Mouse (Mus musculus) lung, embryonic 16.5 days (tissue): ENCODE data around the gene Mif4gd. TPM values are rescaled to one million over a fixed set of nuclear protein-coding genes. Genes with fewer than 3 reads are reported as not detected.
A peak's percentile ranks its signal among the peaks of the same experiment; 100 is the strongest.
"Not testable (repeated sequence)": the region's sequence is repeated elsewhere in the genome, so short reads cannot be mapped to it uniquely, and the experiment has no call there.

Experiments
- ATAC-seq: fragments of 200-750 bp; cut with Nextera tagmentation; 2 replicates; pipeline ENCODE4 v1.8.0; 2017; ENCODE audit warnings: low read depth, mild to moderate bottlenecking, moderate library complexity
- H3K27ac ChIP-seq: fragments of 300-500 bp; sonication (generic); 2 replicates; pipeline ENCODE4 v1.5.1; 2014; ENCODE audit warnings: mild to moderate bottlenecking, control low read depth, low read length
- H3K27me3 ChIP-seq: fragments of 300-500 bp; sonication (generic); 2 replicates; pipeline ENCODE4 v1.6.1; 2014; ENCODE audit warnings: low read depth, low read length, mixed read lengths; ENCODE audit not compliant: control insufficient read depth, insufficient read depth
- H3K36me3 ChIP-seq: fragments of 300-500 bp; sonication (generic); 2 replicates; pipeline ENCODE4 v1.6.1; 2014; ENCODE audit warnings: low read length; ENCODE audit not compliant: control insufficient read depth, insufficient read depth
- H3K4me1 ChIP-seq: fragments of 300-500 bp; sonication (generic); replicated peaks from 2 replicates; pipeline ENCODE4 v1.6.1; 2014; ENCODE audit warnings: low read length, mixed read lengths; ENCODE audit not compliant: control insufficient read depth, insufficient read depth
- H3K4me2 ChIP-seq: fragments of 300-500 bp; sonication (generic); 2 replicates; pipeline ENCODE4 v1.6.1; 2014; ENCODE audit warnings: low read depth, low read length, control low read depth
- H3K4me3 ChIP-seq: fragments of 300-500 bp; sonication (generic); 2 replicates; pipeline ENCODE4 v1.5.1; 2014; ENCODE audit warnings: mild to moderate bottlenecking, low read length, control low read depth
- H3K9ac ChIP-seq: fragments of 300-500 bp; sonication (generic); 2 replicates; pipeline ENCODE4 v1.6.1; 2014; ENCODE audit warnings: low read length, control low read depth
- H3K9me3 ChIP-seq: fragments of 300-500 bp; sonication (generic); 2 replicates; pipeline ENCODE4 v1.6.1; 2016; ENCODE audit warnings: low read length; ENCODE audit not compliant: control insufficient read depth
- WGBS: fragments of 180-500 bp; shearing (Covaris S2); extraction: QIAGEN DNeasy Blood & Tissue Kit; methylation state at CpG from one replicate; pipeline ENCODE4 v1.1.7; 2014; 5-methylcytosine and 5-hydroxymethylcytosine counted together
- polyA plus RNA-seq: library from polyadenylated mRNA; unstranded; fragments of >200 nt; fragmentation: Nextera tagmentation; extraction: Ambion mirVana; gene quantifications from 2 replicates; pipeline ENCODE4 v1.2.1, GENCODE M21; 2015

Mif4gd gene
- polyA plus RNA-seq, 1 experiment from 2014 or later = 36.8 TPM

- peaks cover 11% of the 10 kb centered on the region for H3K36me3 ChIP-seq
- not testable (repeated sequence) for H3K4me2 ChIP-seq, H3K9ac ChIP-seq, H3K4me3 ChIP-seq, H3K27ac ChIP-seq, H3K4me1 ChIP-seq, ATAC-seq, H3K9me3 ChIP-seq, H3K27me3 ChIP-seq
- 58% methylated on average over 14 of the region's 14 CpGs for WGBS
Measured at GRCm38 (mm10) chr11:115645498-115645897, 32.7 kb upstream of the Mif4gd start.

DNA sequence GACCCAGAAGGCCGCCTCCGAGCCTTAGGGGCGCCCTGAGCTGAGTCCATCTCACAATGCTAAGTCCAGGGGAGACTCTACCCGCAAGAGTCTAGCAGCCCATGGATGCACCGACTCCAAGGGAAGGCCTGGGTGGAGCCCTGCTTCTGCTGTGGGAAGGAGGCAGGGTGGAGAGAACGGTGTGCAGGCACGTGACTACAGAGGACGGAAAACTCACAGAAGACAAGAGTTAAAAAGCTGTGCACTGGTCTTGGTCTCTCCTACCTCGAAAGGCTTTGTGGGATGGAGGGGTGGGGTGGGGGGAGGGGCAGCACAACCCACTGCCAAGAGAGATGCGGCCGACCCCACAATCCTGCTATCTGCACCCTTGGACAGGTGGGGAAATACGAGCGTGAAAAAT is 31.5 kb upstream of the Mif4gd start:
- H3K4me2 ChIP-seq = no peak overlapping the region
- no peak overlapping the region for H3K27ac ChIP-seq
- H3K36me3 ChIP-seq = peaks cover 10% of the 10 kb centered on the region
- no peak overlapping the region for H3K4me3 ChIP-seq
- no peak for ATAC-seq
- no peaks in the 10 kb centered on the region for H3K27me3 ChIP-seq
- no peak overlapping the region for H3K9ac ChIP-seq
- H3K4me1 ChIP-seq = no peaks in the 10 kb centered on the region
- H3K9me3 ChIP-seq = no peaks in the 10 kb centered on the region
- WGBS = 86% methylated on average over 13 of the region's 13 CpGs

GRCm38 (mm10) chr11:115643265-115643664 is 30.5 kb upstream of the Mif4gd start:
- Histone ChIP-seq H3K27ac (no peak overlapping the region), H3K9ac (no peak overlapping the region), H3K4me2 (no peak overlapping the region), H3K4me3 (no peak overlapping the region), H3K27me3 (no peaks in the 10 kb centered on the region), H3K9me3 (no peaks in the 10 kb centered on the region), H3K4me1 (no peaks in the 10 kb centered on the region), H3K36me3 (peaks cover 8% of the 10 kb centered on the region)
- 76% methylated on average over 10 of the region's 10 CpGs for WGBS
- no peak for ATAC-seq

- no peak overlapping the region for H3K27ac ChIP-seq
- no peak for ATAC-seq
- no peaks in the 10 kb centered on the region for H3K4me1 ChIP-seq
- no peak overlapping the region for H3K4me3 ChIP-seq
- 90% methylated on average over 2 of the region's 2 CpGs for WGBS
- H3K27me3 ChIP-seq = no peaks in the 10 kb centered on the region
- no peak overlapping the region for H3K9ac ChIP-seq
- H3K36me3 ChIP-seq = peaks cover 8% of the 10 kb centered on the region
- H3K4me2 ChIP-seq = no peak overlapping the region
- no peaks in the 10 kb centered on the region for H3K9me3 ChIP-seq
Measured at GRCm38 (mm10) chr11:115642705-115643104, 29.9 kb upstream of the Mif4gd start.

GRCm38 (mm10) chr11:115641664-115642036 is 28.9 kb upstream of the Mif4gd start:
- no peaks in the 10 kb centered on the region for H3K27me3 ChIP-seq
- no peaks in the 10 kb centered on the region for H3K4me1 ChIP-seq
- 89% methylated on average over 4 of the region's 4 CpGs for WGBS
- H3K4me2 ChIP-seq = no peak overlapping the region
- H3K4me3 ChIP-seq = no peak overlapping the region
- no peak overlapping the region for H3K27ac ChIP-seq
- H3K9ac ChIP-seq = no peak overlapping the region
- ATAC-seq = no peak
- no peaks in the 10 kb centered on the region for H3K9me3 ChIP-seq
- H3K36me3 ChIP-seq = peaks cover 7% of the 10 kb centered on the region

GRCm38 (mm10) chr11:115640978-115641663 is 28.4 kb upstream of the Mif4gd start:
- Histone ChIP-seq H3K4me2 (no peak overlapping the region), H3K4me3 (no peak overlapping the region), H3K9me3 (no peaks in the 10 kb centered on the region), H3K27me3 (no peaks in the 10 kb centered on the region), H3K27ac (no peak overlapping the region), H3K36me3 (peaks cover 4% of the 10 kb centered on the region), H3K4me1 (no peaks in the 10 kb centered on the region), H3K9ac (no peak overlapping the region)
- ATAC-seq = no peak
- 57% methylated on average over 14 of the region's 14 CpGs for WGBS

- Histone ChIP-seq H3K9me3 (no peaks in the 10 kb centered on the region), H3K4me1 (no peaks in the 10 kb centered on the region), H3K27ac (no peak overlapping the region), H3K9ac (no peak overlapping the region), H3K4me3 (no peak overlapping the region), H3K4me2 (no peak overlapping the region), H3K27me3 (no peaks in the 10 kb centered on the region), H3K36me3 (peaks cover 4% of the 10 kb centered on the region; the same call in 1 of the 2 replicates)
- ATAC-seq = no peak
- WGBS = 81% methylated on average over 3 of the region's 4 CpGs
Measured at GRCm38 (mm10) chr11:115640311-115640828, 27.6 kb upstream of the Mif4gd start.

- H3K36me3 ChIP-seq = peaks cover 4% of the 10 kb centered on the region; the same call in 1 of the 2 replicates
- no peaks in the 10 kb centered on the region for H3K27me3 ChIP-seq
- no peak overlapping the region for H3K4me3 ChIP-seq
- no peak overlapping the region for H3K9ac ChIP-seq
- H3K4me2 ChIP-seq = no peak overlapping the region
- no peaks in the 10 kb centered on the region for H3K4me1 ChIP-seq
- no peak overlapping the region for H3K27ac ChIP-seq
- ATAC-seq = no peak
- 64% methylated on average over 4 of the region's 4 CpGs for WGBS
- no peaks in the 10 kb centered on the region for H3K9me3 ChIP-seq
Measured at GRCm38 (mm10) chr11:115639540-115639939, 26.8 kb upstream of the Mif4gd start.

DNA sequence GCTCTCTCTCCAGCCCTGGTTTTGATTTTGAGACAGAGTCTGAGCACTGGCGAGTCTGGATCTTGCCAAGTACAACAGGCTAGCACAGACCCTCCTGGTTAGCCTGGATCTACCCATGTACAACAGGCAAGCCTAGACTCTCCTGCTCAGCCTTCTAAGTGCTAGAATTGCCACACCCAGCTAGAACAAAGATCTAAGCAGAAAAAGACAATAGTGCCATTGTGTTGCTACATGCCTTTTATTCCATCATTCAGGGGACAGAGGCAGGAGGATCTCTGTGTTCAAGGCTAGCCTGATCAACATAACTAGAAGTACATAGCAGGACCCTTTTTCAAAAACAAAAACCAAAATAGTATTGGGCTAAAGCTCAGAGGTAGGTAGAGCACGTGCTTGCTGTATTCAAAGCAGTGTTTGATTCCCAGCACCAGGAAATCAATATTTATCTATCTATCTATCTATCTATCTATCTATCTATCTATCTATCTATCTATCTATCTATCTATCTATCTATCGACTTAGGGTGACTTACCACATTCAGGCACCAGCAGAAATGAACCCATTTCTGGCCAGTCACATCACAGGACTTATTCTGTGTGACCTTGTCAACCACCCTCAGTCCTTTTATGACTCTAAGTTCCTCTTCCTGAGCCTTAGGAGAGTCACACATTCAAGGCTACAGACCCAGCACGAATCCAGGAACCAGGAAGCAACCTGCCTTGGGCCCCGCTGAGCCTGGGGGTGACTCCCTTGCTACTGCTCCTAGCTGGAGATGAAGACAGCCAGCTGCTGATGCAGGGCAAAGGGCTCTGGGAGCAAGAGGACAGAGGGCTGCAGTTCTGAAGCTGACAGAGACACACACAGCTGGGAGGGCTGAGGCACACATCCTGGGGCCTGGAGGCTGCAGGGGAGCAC is 26.0 kb upstream of the Mif4gd start:
- Histone ChIP-seq H3K9ac (no peak overlapping the region), H3K4me1 (no peaks in the 10 kb centered on the region), H3K4me2 (no peak overlapping the region), H3K27me3 (no peaks in the 10 kb centered on the region), H3K4me3 (no peak overlapping the region), H3K9me3 (no peaks in the 10 kb centered on the region), H3K36me3 (no peaks in the 10 kb centered on the region), H3K27ac (no peak overlapping the region)
- ATAC-seq = peak; percentile 62
- WGBS = 57% methylated on average over 5 of the region's 5 CpGs
